Mouse (Mus musculus): ENCODE results near the gene Fam118b.

Fam118b gene

GRCm38 (mm10) chr9:35194048-35194447 is 73.6 kb downstream of the Fam118b start:
- DNase-seq = no peak

DNA sequence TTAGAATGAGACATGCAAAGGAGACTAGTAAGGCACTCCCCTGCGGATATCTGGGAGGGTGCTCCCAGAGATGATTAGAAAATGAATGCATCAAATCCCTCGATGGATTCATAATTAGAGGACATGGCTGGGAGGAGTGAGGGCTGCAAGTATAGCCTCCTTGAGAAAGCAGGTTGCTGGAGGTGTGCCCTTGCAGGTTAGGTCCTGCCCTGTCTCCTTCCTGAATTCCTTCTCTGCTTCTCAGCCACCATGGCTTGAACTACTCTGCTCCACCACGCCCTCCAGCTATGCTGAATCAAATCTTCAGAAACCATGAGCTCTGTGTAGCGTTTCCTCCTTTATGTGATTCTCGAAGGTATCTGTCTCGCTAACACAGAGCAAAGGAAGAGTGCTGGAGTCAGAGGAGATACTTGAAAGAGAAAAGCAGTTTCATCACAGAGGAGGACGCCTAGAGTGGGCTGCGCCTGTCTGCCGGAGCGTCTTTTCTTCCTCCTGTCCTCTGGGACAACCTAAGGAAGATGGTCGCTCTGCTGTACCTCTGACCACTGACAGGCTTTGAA is 74.5 kb downstream of the Fam118b start:
- DNase-seq = no peak

- no peak for DNase-seq
These were observed 78.9 kb downstream of the Fam118b start for GRCm38 (mm10) chr9:35188700-35189099.

GRCm38 (mm10) chr9:35187351-35187903 is 80.2 kb downstream of the Fam118b start:
- no peak for DNase-seq

DNA sequence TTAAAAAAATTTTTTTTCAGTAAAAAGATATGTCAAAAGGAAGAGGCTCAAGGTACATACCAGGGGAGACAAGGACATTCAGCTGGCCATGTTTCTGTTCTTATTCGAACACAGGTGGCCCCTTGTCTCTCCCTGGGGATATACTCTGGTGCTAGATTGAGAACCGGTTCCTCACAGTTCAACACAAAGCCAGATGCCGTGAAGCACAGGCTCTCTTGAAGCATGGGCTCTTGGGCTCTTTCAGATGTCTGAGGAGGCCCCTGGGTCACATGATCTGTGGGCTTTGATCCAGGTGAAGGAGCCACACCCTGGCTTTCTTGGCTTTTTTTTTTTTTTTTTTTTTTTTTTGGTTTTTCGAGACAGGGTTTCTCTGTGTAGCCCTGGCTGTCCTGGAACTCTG is 81.2 kb downstream of the Fam118b start:
- DNase-seq = no peak

- DNase-seq = no peak
These were observed 84.2 kb downstream of the Fam118b start for GRCm38 (mm10) chr9:35183359-35183758.

- DNase-seq = no peak
These were observed 84.8 kb downstream of the Fam118b start for GRCm38 (mm10) chr9:35182832-35183231.

DNA sequence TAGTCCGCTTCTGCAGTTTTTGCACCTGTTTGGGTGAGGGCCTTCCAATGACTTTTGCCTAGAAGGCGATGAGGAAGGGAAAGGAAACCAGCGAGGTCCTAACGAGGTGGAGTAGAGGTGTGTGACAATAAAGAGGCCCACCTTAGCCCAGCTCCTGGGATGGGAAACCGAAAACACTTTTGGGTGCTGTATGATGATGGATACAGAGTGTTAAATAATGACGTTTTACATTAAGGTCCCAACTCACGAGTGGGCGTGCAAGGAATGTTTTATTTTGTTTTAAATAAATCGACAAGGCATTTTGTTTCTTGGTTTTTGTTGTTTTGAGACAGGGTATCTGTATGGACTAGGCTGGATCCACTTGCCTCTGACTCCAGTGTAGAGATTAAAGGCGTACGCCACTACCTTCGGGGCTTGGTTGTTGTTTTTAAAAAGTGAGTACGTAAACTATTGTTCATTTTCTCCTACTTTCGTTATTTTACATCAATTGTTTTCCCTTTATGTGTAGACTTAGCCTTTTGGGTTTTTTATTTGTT is 91.4 kb downstream of the Fam118b start:
- no peak for DNase-seq

DNA sequence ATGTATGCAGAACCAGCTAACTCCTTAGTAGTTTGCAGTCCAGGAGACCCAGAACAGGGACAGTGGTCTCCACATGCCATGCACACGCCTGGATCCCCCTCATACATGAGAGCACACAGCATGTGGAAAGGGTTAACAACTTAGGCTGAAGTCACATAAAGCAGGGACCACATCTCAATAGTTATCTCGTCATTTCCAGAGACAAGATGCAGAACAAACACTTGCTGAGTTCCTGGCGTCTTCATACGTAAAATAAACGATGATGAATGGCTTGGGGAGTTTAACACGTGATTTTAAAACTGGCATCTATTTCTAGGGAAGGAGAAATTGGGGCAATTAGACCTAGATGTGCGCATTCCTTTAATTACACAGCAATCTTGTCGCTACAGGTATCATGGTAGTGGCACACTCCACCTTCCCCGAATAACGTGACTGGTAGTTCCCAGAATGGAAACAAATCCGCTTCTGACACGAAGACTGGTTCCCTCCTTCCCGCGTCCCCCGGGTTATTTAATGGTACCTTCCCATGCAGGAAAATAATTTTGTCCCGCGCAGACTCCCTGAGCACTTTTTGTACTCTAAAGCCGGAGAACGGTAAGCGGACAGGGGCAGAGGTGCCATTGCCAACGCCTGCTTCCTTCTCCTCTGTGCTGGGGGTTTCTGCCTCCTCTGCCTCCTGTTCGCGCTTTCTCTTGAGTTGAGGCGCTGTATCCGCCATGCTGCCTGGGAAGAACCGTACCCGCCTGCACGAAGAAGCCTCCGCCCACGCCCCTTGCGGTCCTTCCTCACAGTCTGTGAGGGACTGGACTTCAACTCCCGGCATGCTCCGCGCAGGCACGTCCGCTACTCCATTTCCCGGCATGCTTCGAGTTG is 92.1 kb downstream of the Fam118b start, which contains the start of gene Dcps:
TSS of gene Dcps (minus strand) at position 811 of the 873 bp plus-strand sequence.
- DNase-seq = peak; percentile 95

GRCm38 (mm10) chr9:35173331-35173730 is 94.3 kb downstream of the Fam118b start:
- DNase-seq = no peak

- no peak for DNase-seq
These were observed 97.5 kb downstream of the Fam118b start for GRCm38 (mm10) chr9:35170071-35170470.
